Mouse (Mus musculus): Measurements from ENCODE around the gene Kcnk4.

- TF ChIP-seq CTCF (IDR thresholded peaks at IDR 0.05; ENCODE audit: control insufficient read depth, insufficient read depth, insufficient read length), result no peak
- TF ChIP-seq MAX (IDR thresholded peaks at IDR 0.05), result no peak
- no peak for TF ChIP-seq CEBPB (IDR thresholded peaks at IDR 0.05; ENCODE audit: low read depth)
Observed at GRCm38 (mm10) chr19:6950613-6951153, 16.4 kb upstream of the Kcnk4 start.
